Mouse (Mus musculus): Measurements from ENCODE around the gene Lmnb2.

The Lmnb2 gene

GRCm38 (mm10) chr10:80854913-80855748, 62.9 kb downstream of the Lmnb2 start, which contains the start of the genes Lsm7 and Sppl2b:
Gene Lsm7, minus strand, starts transcription at chr10:80855209.
Gene Sppl2b, plus strand, starts transcription at chr10:80855275.
- DNase-seq, result peak; percentile 99

All from cerebellum, postnatal 10 days (tissue).